In genomic region chr5:73633141-73633540, GRCm38 (mm10) we compare ENCODE assay signal across 8 mouse cellular contexts. TPM values are rescaled to one million over a fixed set of nuclear protein-coding genes. Genes with fewer than 3 reads are reported as not detected.
DNase-seq lines count a peak whose midpoint lies in the region; ATAC-seq and TF ChIP-seq lines count a peak whose summit lies in the region.

No protein-coding gene starts in this region.

- no peaks in the 10 kb centered on the region; the same call in 1 of the 2 replicates for H3K9me3 ChIP-seq in heart, embryonic 11.5 days (replicated peaks; ENCODE audit: control insufficient read depth, low read length)
- peaks cover 6% of the 10 kb centered on the region for H3K9me3 ChIP-seq in embryonic facial prominence, embryonic 10.5 days

- H3K9ac ChIP-seq in heart, embryonic 11.5 days (ENCODE audit: low read depth, low read length): no peak overlapping the region

- no peaks in the 10 kb centered on the region for H3K27me3 ChIP-seq in heart, embryonic 11.5 days (ENCODE audit: control insufficient read depth, insufficient read depth, low read length)
- no peaks in the 10 kb centered on the region for H3K27me3 ChIP-seq in embryonic facial prominence, embryonic 10.5 days (replicated peaks; ENCODE audit: low read depth, poor library complexity, severe bottlenecking)
- H3K27me3 ChIP-seq in thymus, adult 2 months (ENCODE audit: control insufficient read depth, insufficient read depth, low read length): no peaks in the 10 kb centered on the region

- no peak for ATAC-seq in heart, embryonic 11.5 days (replicated peaks; ENCODE audit: insufficient number of reproducible peaks, low FRiP score, low TSS enrichment)

- 54% methylated on average over 8 of the region's 8 CpGs for WGBS in heart, embryonic 11.5 days (ENCODE audit: insufficient replicate concordance)
- 59% methylated on average over 8 of the region's 8 CpGs for WGBS in embryonic facial prominence, embryonic 10.5 days
- 61% methylated on average over 8 of the region's 8 CpGs for WGBS in thymus, adult 2 months

- peaks cover 6% of the 10 kb centered on the region; the same call in 1 of the 2 replicates for H3K4me1 ChIP-seq in heart, embryonic 11.5 days (ENCODE audit: control insufficient read depth, insufficient read depth, low read length)
- peaks cover 14% of the 10 kb centered on the region; the same call in 1 of the 2 replicates for H3K4me1 ChIP-seq in embryonic facial prominence, embryonic 10.5 days
- peaks cover 11% of the 10 kb centered on the region for H3K4me1 ChIP-seq in thymus, adult 2 months (replicated peaks; ENCODE audit: control insufficient read depth, insufficient read depth, low read length)

- intact Hi-C loops in heart, postnatal 36 days (cut with DNase I): loop anchor here (1.0 to 2.0 kb wide), 2 partner anchors 92 to 202 kb away; no protein-coding TSS in a partner anchor
- intact Hi-C loops in left cerebral cortex, postnatal 10 days (cut with DNase I): loop anchor here (2.0 kb wide), 2 partner anchors 92 to 200 kb away; no protein-coding TSS in a partner anchor

- H3K27ac ChIP-seq in heart, embryonic 11.5 days (ENCODE audit: low read depth, low read length): no peak overlapping the region
- H3K27ac ChIP-seq in embryonic facial prominence, embryonic 10.5 days (replicated peaks): no peak overlapping the region
- no peak overlapping the region for H3K27ac ChIP-seq in thymus, adult 2 months (ENCODE audit: control insufficient read depth, insufficient read depth, low read length)

- H3K4me2 ChIP-seq in heart, embryonic 11.5 days: no peak overlapping the region

- TF ChIP-seq CTCF in thymus, adult 2 months (IDR thresholded peaks at IDR 0.05; ENCODE audit: borderline replicate concordance, control insufficient read depth, extremely low read depth, insufficient read depth, low read length, poor library complexity): 0 out of 2 replicates have a peak, but pooled peaks have one; percentile 58

- DNase-seq in heart, adult 11 months: peak; percentile 81
- DNase-seq in adrenal gland, postnatal 10 days: peak; percentile 85
- peak; percentile 73 for DNase-seq in embryonic facial prominence, embryonic 10.5 days (ENCODE audit: low spot score)
- peak; percentile 70 to 82 for DNase-seq in heart, postnatal 36 days
- peak; percentile 72 to 78 for DNase-seq in left cerebral cortex, postnatal 10 days (ENCODE audit: extremely low spot score in 1 of 2, low spot score in 2 of 2)
- DNase-seq in natural killer cell, adult 2 months (ENCODE audit: low spot score in 2 of 2): peak; percentile 50 to 60
- DNase-seq in thymus, adult 2 months: peak; percentile 76

- H3K36me3 ChIP-seq in heart, embryonic 11.5 days (ENCODE audit: control insufficient read depth, insufficient read depth, low read length): peaks cover 7% of the 10 kb centered on the region
- peaks cover 32% of the 10 kb centered on the region for H3K36me3 ChIP-seq in embryonic facial prominence, embryonic 10.5 days (replicated peaks)
- 0 out of 2 replicates have a peak, but pooled peaks cover 4% of the 10 kb centered on the region for H3K36me3 ChIP-seq in thymus, adult 2 months (ENCODE audit: control insufficient read depth, insufficient read depth, low read length)

- H3K4me3 ChIP-seq in heart, embryonic 11.5 days (ENCODE audit: low read depth, low read length): no peak overlapping the region
- H3K4me3 ChIP-seq in embryonic facial prominence, embryonic 10.5 days: no peak overlapping the region
- H3K4me3 ChIP-seq in thymus, adult 2 months (ENCODE audit: control insufficient read depth, insufficient read depth, low read length): no peak overlapping the region

- no peak for TF ChIP-seq POLR2A in thymus, adult 2 months (IDR thresholded peaks at IDR 0.05; ENCODE audit: control insufficient read depth, extremely low read depth, insufficient read depth, low read length, poor library complexity)

RNA-seq across cellular contexts. Expression of gene Lrrc66, which starts 0.8 kb away (rescaled TPM):
- polyA plus RNA-seq in heart, embryonic 11.5 days (2014; fragmentation: Nextera tagmentation; extraction: Ambion mirVana): not detected in 2 replicates
- not detected for total RNA-seq in adrenal gland, postnatal 10 days (2021)
- 0.47 TPM in 1 of 2 replicates, not detected in the other for polyA plus RNA-seq in embryonic facial prominence, embryonic 10.5 days (2016; fragmentation: Nextera tagmentation; extraction: Ambion mirVana)
- total RNA-seq in heart, postnatal 36 days (2021): not detected
- total RNA-seq in left cerebral cortex, postnatal 10 days (2021): not detected
- 0.07 and 0.18 TPM in 2 replicates for polyA plus RNA-seq in thymus, adult 2 months (2012; rRNA removed)

RNA-seq across cellular contexts. Expression of gene Sgcb, which starts 14.4 kb away (rescaled TPM):
- polyA plus RNA-seq in heart, embryonic 11.5 days (2014; fragmentation: Nextera tagmentation; extraction: Ambion mirVana): 24.0 and 27.2 TPM in 2 replicates
- 10 to 100 TPM; 22.3 to 30.1 TPM for total RNA-seq in adrenal gland, postnatal 10 days (2021)
- polyA plus RNA-seq in embryonic facial prominence, embryonic 10.5 days (2016; fragmentation: Nextera tagmentation; extraction: Ambion mirVana): 18.8 and 19.1 TPM in 2 replicates
- 100 to 1,000 TPM in 1 of 2 experiments, 10 to 100 TPM in 1; 97.5 to 103 TPM for total RNA-seq in heart, postnatal 36 days (2021)
- 10 to 100 TPM; 61.7 to 65.8 TPM for total RNA-seq in left cerebral cortex, postnatal 10 days (2021)
- 7.6 and 8.9 TPM in 2 replicates for polyA plus RNA-seq in thymus, adult 2 months (2012; rRNA removed)

RNA-seq across cellular contexts. Expression of gene Spata18, which starts 18.0 kb away (rescaled TPM):
- polyA plus RNA-seq in heart, embryonic 11.5 days (2014; fragmentation: Nextera tagmentation; extraction: Ambion mirVana): not detected in 2 replicates
- total RNA-seq in adrenal gland, postnatal 10 days (2021): under 1 TPM in 1 of 2 experiments, not detected in 1; 0.15 TPM
- polyA plus RNA-seq in embryonic facial prominence, embryonic 10.5 days (2016; fragmentation: Nextera tagmentation; extraction: Ambion mirVana): 0.15 TPM in 1 of 2 replicates, not detected in the other
- under 1 TPM; 0.27 to 0.28 TPM for total RNA-seq in heart, postnatal 36 days (2021)
- total RNA-seq in left cerebral cortex, postnatal 10 days (2021): under 1 TPM in 1 of 2 experiments, not detected in 1; 0.34 TPM
- 0.19 and 0.42 TPM in 2 replicates for polyA plus RNA-seq in thymus, adult 2 months (2012; rRNA removed)
